Mouse (Mus musculus): Measurements from ENCODE around the gene Adgrg6. TPM values are rescaled to one million over a fixed set of nuclear protein-coding genes. Genes with fewer than 3 reads are reported as not detected.
A peak's percentile ranks its signal among the peaks of the same experiment; 100 is the strongest.

Gene Adgrg6
- polyA plus RNA-seq, 1 experiment from 2014 or later = 1.3 TPM

GRCm38 (mm10) chr10:14544608-14544940, 885 bp downstream of the Adgrg6 start:
- H3K27ac ChIP-seq (ENCODE audit: low read length) = no peak overlapping the region
- no peak; the same call in 1 of the 2 replicates for ATAC-seq
- H3K4me1 ChIP-seq (ENCODE audit: control insufficient read depth, insufficient read depth, low read length) = 0 out of 2 replicates have a peak, but pooled peaks cover 4% of the 10 kb centered on the region
- WGBS = 9% methylated on average over 9 of the region's 9 CpGs
- H3K4me3 ChIP-seq (ENCODE audit: low read depth, low read length) = peak overlapping the region; percentile 77
- peak overlapping the region; percentile 69 for H3K9ac ChIP-seq (ENCODE audit: low read depth, low read length)
- no peaks in the 10 kb centered on the region for H3K36me3 ChIP-seq (ENCODE audit: control insufficient read depth, insufficient read depth, low read length)
- peaks cover 14% of the 10 kb centered on the region for H3K27me3 ChIP-seq (ENCODE audit: control insufficient read depth, insufficient read depth, low read depth, low read length)
- H3K9me3 ChIP-seq (replicated peaks; ENCODE audit: control insufficient read depth, low read length, poor library complexity, severe bottlenecking) = no peaks in the 10 kb centered on the region
- peak overlapping the region; percentile 100 for H3K4me2 ChIP-seq (ENCODE audit: low read length)

GRCm38 (mm10) chr10:14543511-14544067, 1.9 kb downstream of the Adgrg6 start:
- no peak for ATAC-seq
- Histone ChIP-seq H3K27ac (ENCODE audit: low read length) (no peak overlapping the region), H3K4me3 (ENCODE audit: low read depth, low read length) (no peak overlapping the region)

GRCm38 (mm10) chr10:14537102-14537501, 8.4 kb downstream of the Adgrg6 start:
- WGBS = 88% methylated on average over 3 of the region's 3 CpGs
- Histone ChIP-seq H3K4me2 (ENCODE audit: low read length) (no peak overlapping the region), H3K27ac (ENCODE audit: low read length) (no peak overlapping the region), H3K9ac (ENCODE audit: low read depth, low read length) (no peak overlapping the region), H3K27me3 (ENCODE audit: control insufficient read depth, insufficient read depth, low read depth, low read length) (no peaks in the 10 kb centered on the region), H3K4me3 (ENCODE audit: low read depth, low read length) (no peak overlapping the region), H3K4me1 (ENCODE audit: control insufficient read depth, insufficient read depth, low read length) (no peaks in the 10 kb centered on the region), H3K36me3 (ENCODE audit: control insufficient read depth, insufficient read depth, low read length) (no peaks in the 10 kb centered on the region), H3K9me3 (replicated peaks; ENCODE audit: control insufficient read depth, low read length, poor library complexity, severe bottlenecking) (no peaks in the 10 kb centered on the region)
- ATAC-seq = no peak

More at GRCm38 (mm10) chr10:14543511-14544067, 1.9 kb downstream of the Adgrg6 start:
- 87% methylated on average over 8 of the region's 8 CpGs for WGBS
- peaks cover 14% of the 10 kb centered on the region for H3K27me3 ChIP-seq (ENCODE audit: control insufficient read depth, insufficient read depth, low read depth, low read length)
- H3K9me3 ChIP-seq (replicated peaks; ENCODE audit: control insufficient read depth, low read length, poor library complexity, severe bottlenecking) = no peaks in the 10 kb centered on the region
- H3K4me2 ChIP-seq (ENCODE audit: low read length) = no peak overlapping the region
- no peaks in the 10 kb centered on the region for H3K36me3 ChIP-seq (ENCODE audit: control insufficient read depth, insufficient read depth, low read length)
- no peak overlapping the region for H3K9ac ChIP-seq (ENCODE audit: low read depth, low read length)
- 0 out of 2 replicates have a peak, but pooled peaks cover 4% of the 10 kb centered on the region for H3K4me1 ChIP-seq (ENCODE audit: control insufficient read depth, insufficient read depth, low read length)

GRCm38 (mm10) chr10:14531090-14531489, 14.4 kb downstream of the Adgrg6 start:
- H3K4me3 ChIP-seq (ENCODE audit: low read depth, low read length) = no peak overlapping the region
- no peak for ATAC-seq
- no peaks in the 10 kb centered on the region for H3K9me3 ChIP-seq (replicated peaks; ENCODE audit: control insufficient read depth, low read length, poor library complexity, severe bottlenecking)
- 97% methylated on average over 3 of the region's 3 CpGs for whole genome bisulfite sequencing
- H3K9ac ChIP-seq (ENCODE audit: low read depth, low read length) = no peak overlapping the region
- H3K27ac ChIP-seq (ENCODE audit: low read length) = no peak overlapping the region
- H3K4me1 ChIP-seq (ENCODE audit: control insufficient read depth, insufficient read depth, low read length) = no peaks in the 10 kb centered on the region
- no peaks in the 10 kb centered on the region for H3K27me3 ChIP-seq (ENCODE audit: control insufficient read depth, insufficient read depth, low read depth, low read length)
- H3K4me2 ChIP-seq (ENCODE audit: low read length) = no peak overlapping the region
- H3K36me3 ChIP-seq (ENCODE audit: control insufficient read depth, insufficient read depth, low read length) = no peaks in the 10 kb centered on the region

- WGBS = 98% methylated on average over 1 of the region's 1 CpGs
- Histone ChIP-seq H3K4me1 (ENCODE audit: control insufficient read depth, insufficient read depth, low read length) (no peaks in the 10 kb centered on the region), H3K27ac (ENCODE audit: low read length) (no peak overlapping the region), H3K4me2 (ENCODE audit: low read length) (no peak overlapping the region), H3K9me3 (replicated peaks; ENCODE audit: control insufficient read depth, low read length, poor library complexity, severe bottlenecking) (no peaks in the 10 kb centered on the region), H3K4me3 (ENCODE audit: low read depth, low read length) (no peak overlapping the region), H3K9ac (ENCODE audit: low read depth, low read length) (no peak overlapping the region), H3K27me3 (ENCODE audit: control insufficient read depth, insufficient read depth, low read depth, low read length) (no peaks in the 10 kb centered on the region), H3K36me3 (ENCODE audit: control insufficient read depth, insufficient read depth, low read length) (no peaks in the 10 kb centered on the region)
- ATAC-seq = no peak
Observed at GRCm38 (mm10) chr10:14530670-14531069, 14.8 kb downstream of the Adgrg6 start.

GRCm38 (mm10) chr10:14527765-14528164, 17.7 kb downstream of the Adgrg6 start:
- Histone ChIP-seq H3K27me3 (ENCODE audit: control insufficient read depth, insufficient read depth, low read depth, low read length) (no peaks in the 10 kb centered on the region), H3K27ac (ENCODE audit: low read length) (no peak overlapping the region), H3K4me3 (ENCODE audit: low read depth, low read length) (no peak overlapping the region), H3K9me3 (replicated peaks; ENCODE audit: control insufficient read depth, low read length, poor library complexity, severe bottlenecking) (no peaks in the 10 kb centered on the region), H3K4me2 (ENCODE audit: low read length) (no peak overlapping the region), H3K4me1 (ENCODE audit: control insufficient read depth, insufficient read depth, low read length) (no peaks in the 10 kb centered on the region), H3K36me3 (ENCODE audit: control insufficient read depth, insufficient read depth, low read length) (no peaks in the 10 kb centered on the region), H3K9ac (ENCODE audit: low read depth, low read length) (no peak overlapping the region)
- WGBS = 87% methylated on average over 2 of the region's 2 CpGs
- no peak for ATAC-seq

- H3K4me2 ChIP-seq (ENCODE audit: low read length) = no peak overlapping the region
- no peaks in the 10 kb centered on the region for H3K27me3 ChIP-seq (ENCODE audit: control insufficient read depth, insufficient read depth, low read depth, low read length)
- H3K9ac ChIP-seq (ENCODE audit: low read depth, low read length) = no peak overlapping the region
- no peaks in the 10 kb centered on the region for H3K36me3 ChIP-seq (ENCODE audit: control insufficient read depth, insufficient read depth, low read length)
- H3K9me3 ChIP-seq (replicated peaks; ENCODE audit: control insufficient read depth, low read length, poor library complexity, severe bottlenecking) = no peaks in the 10 kb centered on the region
- no peaks in the 10 kb centered on the region for H3K4me1 ChIP-seq (ENCODE audit: control insufficient read depth, insufficient read depth, low read length)
- H3K27ac ChIP-seq (ENCODE audit: low read length) = no peak overlapping the region
- H3K4me3 ChIP-seq (ENCODE audit: low read depth, low read length) = no peak overlapping the region
- ATAC-seq = no peak
- 86% methylated on average over 5 of the region's 5 CpGs for WGBS
Observed at GRCm38 (mm10) chr10:14522729-14523128, 22.7 kb downstream of the Adgrg6 start.

- WGBS = 73% methylated on average over 8 of the region's 8 CpGs
- Histone ChIP-seq H3K4me1 (ENCODE audit: control insufficient read depth, insufficient read depth, low read length) (no peaks in the 10 kb centered on the region), H3K4me2 (ENCODE audit: low read length) (no peak overlapping the region), H3K4me3 (ENCODE audit: low read depth, low read length) (no peak overlapping the region), H3K27me3 (ENCODE audit: control insufficient read depth, insufficient read depth, low read depth, low read length) (no peaks in the 10 kb centered on the region), H3K36me3 (ENCODE audit: control insufficient read depth, insufficient read depth, low read length) (no peaks in the 10 kb centered on the region), H3K27ac (ENCODE audit: low read length) (no peak overlapping the region), H3K9ac (ENCODE audit: low read depth, low read length) (no peak overlapping the region), H3K9me3 (replicated peaks; ENCODE audit: control insufficient read depth, low read length, poor library complexity, severe bottlenecking) (no peaks in the 10 kb centered on the region)
- ATAC-seq = no peak
Observed at GRCm38 (mm10) chr10:14520912-14521675, 24.4 kb downstream of the Adgrg6 start.

- Histone ChIP-seq H3K9me3 (replicated peaks; ENCODE audit: control insufficient read depth, low read length, poor library complexity, severe bottlenecking) (no peaks in the 10 kb centered on the region), H3K4me1 (ENCODE audit: control insufficient read depth, insufficient read depth, low read length) (no peaks in the 10 kb centered on the region), H3K27me3 (ENCODE audit: control insufficient read depth, insufficient read depth, low read depth, low read length) (no peaks in the 10 kb centered on the region), H3K27ac (ENCODE audit: low read length) (no peak overlapping the region), H3K4me3 (ENCODE audit: low read depth, low read length) (no peak overlapping the region), H3K9ac (ENCODE audit: low read depth, low read length) (no peak overlapping the region), H3K36me3 (ENCODE audit: control insufficient read depth, insufficient read depth, low read length) (no peaks in the 10 kb centered on the region), H3K4me2 (ENCODE audit: low read length) (no peak overlapping the region)
- no peak for ATAC-seq
- WGBS = 64% methylated on average over 5 of the region's 5 CpGs
Observed at GRCm38 (mm10) chr10:14517909-14518308, 27.6 kb downstream of the Adgrg6 start.
